Mouse (Mus musculus): Measurements from ENCODE around the gene Hist1h3c. TPM values are rescaled to one million over a fixed set of nuclear protein-coding genes. Genes with fewer than 3 reads are reported as not detected.
"Not testable (repeated sequence)": the region's sequence is repeated elsewhere in the genome, so short reads cannot be mapped to it uniquely, and the experiment has no call there.

Hist1h3c gene
- polyA plus RNA-seq, 1 experiment: 39.3 TPM

DNA sequence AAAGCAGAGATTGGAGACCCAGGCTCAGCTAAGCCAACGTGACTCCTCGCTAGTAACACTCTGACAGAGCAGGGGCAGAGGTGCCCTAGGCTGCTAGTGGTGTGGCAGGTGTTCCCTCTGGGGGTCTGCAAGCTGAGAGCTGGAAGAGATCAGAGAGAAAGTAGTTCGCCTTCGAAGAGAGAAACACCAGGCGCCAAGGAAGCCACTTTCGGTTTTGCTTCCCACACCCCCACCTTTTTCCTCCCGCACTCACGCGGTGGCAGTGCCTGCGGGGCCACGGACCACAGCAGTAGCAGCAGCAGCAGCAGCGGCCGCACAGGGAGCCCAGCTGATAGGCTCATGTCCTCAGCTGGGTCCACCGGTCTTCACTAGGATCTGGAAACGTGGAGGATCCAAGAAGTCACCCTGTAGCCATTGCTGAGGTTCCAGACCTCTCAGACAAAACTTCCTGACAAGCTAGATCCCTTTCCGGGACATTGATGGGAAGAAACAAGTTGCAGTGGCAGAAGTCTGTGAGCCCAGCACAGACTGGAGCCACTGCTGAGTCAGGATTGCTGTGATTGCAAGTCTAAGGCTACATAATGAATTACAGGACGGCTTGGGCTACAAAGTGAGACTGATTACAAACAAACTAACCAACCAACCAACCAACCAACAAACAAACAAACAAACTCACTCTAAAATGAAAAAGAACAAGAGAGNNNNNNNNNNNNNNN lies 34.9 kb downstream of the Hist1h3c start, which contains the start of gene Hfe:
TSS of gene Hfe (minus strand) at position 481 of the 716 bp plus-strand sequence.
- 2% methylated on average over 17 of the region's 17 CpGs for WGBS
- no peak for TF ChIP-seq CTCF (IDR thresholded peaks at IDR 0.05; ENCODE audit: extremely low read depth, insufficient read length, insufficient replicate concordance, low read depth, low read length)
- 0 out of 2 replicates have a peak, but pooled peaks have one; percentile 42 for TF ChIP-seq POLR2A (IDR thresholded peaks at IDR 0.05; ENCODE audit: low read depth, low read length)
- Histone ChIP-seq H3K27me3 (ENCODE audit: control insufficient read depth, insufficient read depth, low read length) (no peaks in the 10 kb centered on the region), H3K4me3 (ENCODE audit: low read depth, low read length) (peak within 1 kb of the TSS; percentile 73), H3K4me1 (ENCODE audit: control insufficient read depth, insufficient read depth, insufficient read length, low read length) (no peaks in the 10 kb centered on the region; the same call in 1 of the 2 replicates), H3K36me3 (ENCODE audit: control insufficient read depth, insufficient read depth, low read length) (no peaks in the 10 kb centered on the region), H3K27ac (ENCODE audit: insufficient read depth, low read depth, low read length) (peak within 1 kb of the TSS; percentile 61)

DNA sequence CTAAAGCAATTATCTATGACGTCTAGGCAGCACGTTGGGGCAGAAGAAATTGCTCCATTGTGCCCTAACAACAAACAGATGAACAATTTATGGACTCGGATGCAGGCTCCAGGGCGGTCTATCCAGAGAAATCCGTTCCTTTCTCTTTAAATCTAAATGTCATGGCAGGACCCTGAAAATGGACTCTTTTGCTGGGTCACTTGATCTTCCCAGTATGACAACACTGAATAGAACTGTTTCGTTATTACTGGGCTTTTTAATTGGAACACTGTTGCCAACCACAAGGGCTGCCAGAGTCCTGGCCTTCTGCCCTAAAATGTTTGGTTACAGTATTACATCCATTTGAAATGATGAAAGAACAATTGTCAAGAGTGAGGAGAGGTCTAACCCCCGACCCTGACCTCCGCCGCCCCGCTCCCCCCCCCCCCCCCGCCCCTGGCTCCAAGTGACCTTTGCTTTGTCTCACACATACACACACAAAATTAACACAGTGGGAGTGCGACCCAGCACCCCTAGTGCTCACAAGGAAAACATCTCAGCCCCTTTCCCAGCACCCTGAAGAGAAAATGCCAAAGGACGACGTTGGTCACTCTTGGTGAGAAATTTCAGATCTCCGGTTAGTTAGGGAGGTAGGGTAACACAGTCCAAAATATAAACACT lies 35.6 kb downstream of the Hist1h3c start:
- Histone ChIP-seq H3K4me3 (ENCODE audit: low read depth, low read length) (peak overlapping the region; percentile 73), H3K4me1 (ENCODE audit: control insufficient read depth, insufficient read depth, insufficient read length, low read length) (no peaks in the 10 kb centered on the region; the same call in 1 of the 2 replicates), H3K27me3 (ENCODE audit: control insufficient read depth, insufficient read depth, low read length) (no peaks in the 10 kb centered on the region), H3K27ac (ENCODE audit: insufficient read depth, low read depth, low read length) (peak overlapping the region; percentile 61), H3K36me3 (ENCODE audit: control insufficient read depth, insufficient read depth, low read length) (no peaks in the 10 kb centered on the region)
- 18% methylated on average over 15 of the region's 15 CpGs for WGBS
- TF ChIP-seq POLR2A (IDR thresholded peaks at IDR 0.05; ENCODE audit: low read depth, low read length): no peak
- TF ChIP-seq CTCF (IDR thresholded peaks at IDR 0.05; ENCODE audit: extremely low read depth, insufficient read length, insufficient replicate concordance, low read depth, low read length): no peak

DNA sequence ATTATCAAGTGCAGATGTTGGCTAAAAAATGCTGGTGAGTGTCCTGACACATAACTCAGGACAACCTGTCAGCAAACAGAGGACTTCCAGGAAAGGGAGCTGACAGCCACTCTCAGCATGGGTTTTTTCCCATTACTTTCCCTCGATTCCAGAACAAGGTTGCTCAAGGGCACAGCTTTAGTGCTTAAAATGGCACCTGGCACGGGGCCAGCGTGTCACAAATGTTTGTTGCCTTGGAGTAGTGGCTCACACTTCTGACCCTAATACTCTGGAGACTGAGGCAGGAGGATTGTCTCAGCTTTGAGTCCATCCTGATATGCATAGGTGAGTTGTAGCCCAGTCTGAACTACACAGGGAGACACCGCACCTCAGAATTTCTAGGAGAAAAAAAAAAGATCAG lies 36.7 kb downstream of the Hist1h3c start:
- H3K27me3 ChIP-seq (ENCODE audit: control insufficient read depth, insufficient read depth, low read length): no peaks in the 10 kb centered on the region
- TF ChIP-seq CTCF (IDR thresholded peaks at IDR 0.05; ENCODE audit: extremely low read depth, insufficient read length, insufficient replicate concordance, low read depth, low read length) (no peak), POLR2A (IDR thresholded peaks at IDR 0.05; ENCODE audit: low read depth, low read length) (no peak)
- H3K4me3 ChIP-seq (ENCODE audit: low read depth, low read length): no peak overlapping the region
- H3K27ac ChIP-seq (ENCODE audit: insufficient read depth, low read depth, low read length): no peak overlapping the region
- no peaks in the 10 kb centered on the region for H3K36me3 ChIP-seq (ENCODE audit: control insufficient read depth, insufficient read depth, low read length)
- WGBS: 57% methylated on average over 4 of the region's 4 CpGs
- H3K4me1 ChIP-seq (ENCODE audit: control insufficient read depth, insufficient read depth, insufficient read length, low read length): no peaks in the 10 kb centered on the region; the same call in 1 of the 2 replicates

DNA sequence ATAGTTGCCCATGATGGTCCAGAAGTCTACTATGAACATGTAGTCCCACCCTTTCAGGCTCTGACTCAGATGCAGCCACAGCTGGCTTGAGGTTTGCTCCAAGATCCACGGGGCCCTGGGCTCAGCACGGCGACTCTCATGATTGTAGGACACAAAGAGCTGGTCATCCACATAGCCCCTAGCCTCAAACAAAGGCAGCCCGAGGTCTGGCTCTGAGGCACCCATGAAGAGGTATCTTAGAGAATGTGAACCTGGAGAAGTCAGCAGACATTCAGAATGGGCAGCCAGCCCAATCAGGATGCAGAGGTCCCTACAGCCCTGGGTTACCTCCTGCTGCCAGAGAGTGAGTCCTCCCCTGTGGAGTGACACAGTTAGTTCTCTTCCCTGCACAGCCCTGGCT lies 37.4 kb downstream of the Hist1h3c start:
- H3K27ac ChIP-seq (ENCODE audit: insufficient read depth, low read depth, low read length): no peak overlapping the region
- TF ChIP-seq CTCF (IDR thresholded peaks at IDR 0.05; ENCODE audit: extremely low read depth, insufficient read length, insufficient replicate concordance, low read depth, low read length) (no peak), POLR2A (IDR thresholded peaks at IDR 0.05; ENCODE audit: low read depth, low read length) (no peak)
- 93% methylated on average over 4 of the region's 4 CpGs for WGBS
- H3K4me1 ChIP-seq (ENCODE audit: control insufficient read depth, insufficient read depth, insufficient read length, low read length): no peaks in the 10 kb centered on the region; the same call in 1 of the 2 replicates
- H3K27me3 ChIP-seq (ENCODE audit: control insufficient read depth, insufficient read depth, low read length): no peaks in the 10 kb centered on the region
- H3K4me3 ChIP-seq (ENCODE audit: low read depth, low read length): no peak overlapping the region
- H3K36me3 ChIP-seq (ENCODE audit: control insufficient read depth, insufficient read depth, low read length): no peaks in the 10 kb centered on the region

DNA sequence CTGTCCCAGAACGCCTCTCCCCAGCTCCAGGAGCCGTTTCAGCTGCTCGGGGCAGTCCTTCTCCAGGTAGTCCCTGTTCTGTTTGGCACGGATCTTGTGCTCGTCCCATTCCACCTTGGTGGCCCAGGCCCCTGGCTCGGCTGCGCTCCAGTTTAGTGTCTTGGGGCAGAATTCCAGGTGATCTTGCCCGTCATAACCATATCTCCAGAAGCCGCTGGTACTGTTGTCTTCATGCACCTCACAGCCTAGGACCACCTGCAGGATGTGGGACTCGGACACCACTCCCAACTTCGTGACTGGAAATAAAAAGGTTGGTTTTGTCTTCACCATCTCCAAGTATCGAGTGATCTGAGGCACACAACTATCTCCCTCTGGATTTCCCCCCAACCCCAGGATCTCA lies 38.6 kb downstream of the Hist1h3c start:
- H3K4me3 ChIP-seq (ENCODE audit: low read depth, low read length): no peak overlapping the region
- WGBS: 91% methylated on average over 12 of the region's 12 CpGs
- no peaks in the 10 kb centered on the region for H3K36me3 ChIP-seq (ENCODE audit: control insufficient read depth, insufficient read depth, low read length)
- no peak overlapping the region for H3K27ac ChIP-seq (ENCODE audit: insufficient read depth, low read depth, low read length)
- peaks cover 2% of the 10 kb centered on the region; the same call in 1 of the 2 replicates for H3K4me1 ChIP-seq (ENCODE audit: control insufficient read depth, insufficient read depth, insufficient read length, low read length)
- TF ChIP-seq POLR2A (IDR thresholded peaks at IDR 0.05; ENCODE audit: low read depth, low read length): no peak
- TF ChIP-seq CTCF (IDR thresholded peaks at IDR 0.05; ENCODE audit: extremely low read depth, insufficient read length, insufficient replicate concordance, low read depth, low read length): no peak
- H3K27me3 ChIP-seq (ENCODE audit: control insufficient read depth, insufficient read depth, low read length): no peaks in the 10 kb centered on the region

DNA sequence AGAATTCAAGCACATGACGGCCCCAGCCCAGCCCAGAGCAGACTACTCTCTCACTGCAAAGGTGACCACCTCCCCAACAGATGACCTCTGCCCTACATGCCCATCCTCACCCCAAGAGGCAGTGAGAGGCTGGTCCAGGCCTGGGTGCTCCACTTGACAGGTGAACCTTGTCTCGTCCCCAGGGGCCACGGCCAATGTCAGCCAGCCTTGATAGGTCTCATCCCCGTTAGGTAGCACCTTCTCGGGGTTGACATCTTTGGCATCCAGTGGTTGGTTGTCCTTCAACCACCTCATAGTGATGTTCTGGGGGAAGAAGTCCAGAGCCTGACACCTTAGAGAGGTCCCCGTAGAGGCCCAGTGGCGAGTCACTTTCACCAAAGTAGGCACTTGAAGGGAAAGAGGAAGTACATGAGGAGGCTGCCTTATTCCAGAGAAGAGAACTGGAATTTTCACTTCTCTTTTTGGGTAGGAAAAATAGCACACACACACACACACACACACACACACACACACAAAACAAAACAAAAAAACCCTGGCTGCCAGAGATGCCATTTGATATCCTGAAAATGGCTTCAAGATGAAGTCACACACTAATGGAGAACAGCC lies 39.5 kb downstream of the Hist1h3c start:
- TF ChIP-seq POLR2A (IDR thresholded peaks at IDR 0.05; ENCODE audit: low read depth, low read length) (no peak), CTCF (IDR thresholded peaks at IDR 0.05; ENCODE audit: extremely low read depth, insufficient read length, insufficient replicate concordance, low read depth, low read length) (no peak)
- WGBS: 90% methylated on average over 7 of the region's 7 CpGs
- Histone ChIP-seq H3K4me3 (ENCODE audit: low read depth, low read length) (no peak overlapping the region), H3K27me3 (ENCODE audit: control insufficient read depth, insufficient read depth, low read length) (no peaks in the 10 kb centered on the region), H3K27ac (ENCODE audit: insufficient read depth, low read depth, low read length) (no peak overlapping the region), H3K36me3 (ENCODE audit: control insufficient read depth, insufficient read depth, low read length) (no peaks in the 10 kb centered on the region), H3K4me1 (ENCODE audit: control insufficient read depth, insufficient read depth, insufficient read length, low read length) (peaks cover 2% of the 10 kb centered on the region; the same call in 1 of the 2 replicates)

DNA sequence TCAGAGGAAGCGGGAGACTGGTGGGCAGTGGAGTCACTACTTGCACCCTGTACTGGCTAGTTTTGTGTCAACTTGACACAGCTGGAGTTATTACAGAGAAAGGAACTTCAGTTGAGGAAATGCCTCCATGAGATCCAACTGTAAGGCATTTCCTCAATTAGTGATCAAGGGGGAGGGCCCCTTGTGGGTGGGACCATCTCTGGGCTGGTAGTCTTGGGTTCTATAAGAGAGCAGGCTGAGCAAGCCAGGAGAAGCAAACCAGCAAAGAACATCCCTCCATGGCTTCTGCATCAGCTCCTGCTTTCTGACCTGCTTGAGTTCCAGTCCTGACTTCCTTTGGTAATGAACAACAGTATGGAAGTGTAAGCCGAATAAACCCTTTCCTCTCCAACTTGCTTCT lies 42.6 kb downstream of the Hist1h3c start:
- H3K36me3 ChIP-seq (ENCODE audit: control insufficient read depth, insufficient read depth, low read length); H3K4me3 ChIP-seq (ENCODE audit: low read depth, low read length); H3K27me3 ChIP-seq (ENCODE audit: control insufficient read depth, insufficient read depth, low read length); H3K27ac ChIP-seq (ENCODE audit: insufficient read depth, low read depth, low read length); H3K4me1 ChIP-seq (ENCODE audit: control insufficient read depth, insufficient read depth, insufficient read length, low read length): not testable (repeated sequence)
- 43% methylated on average over 2 of the region's 2 CpGs for WGBS

Data from small intestine, adult 2 months (tissue).